Mouse (Mus musculus) G1E-ER4 (cell line): ENCODE data around the gene Fbxl20. TPM values are rescaled to one million over a fixed set of nuclear protein-coding genes. Genes with fewer than 3 reads are reported as not detected.

Source experiments
- GATA1 ChIP-seq: IDR thresholded peaks from one replicate; pipeline ENCODE4 v1.8.0; 2012; ENCODE audit warnings: low read length, inconsistent platforms
- polyA plus RNA-seq: library from polyadenylated mRNA; stranded (reverse); fragments of >175 nt; gene quantifications from 2 replicates; pipeline ENCODE4 v1.2.3, GENCODE M21; 2012

Fbxl20 gene
- polyA plus RNA-seq, 1 experiment: 9.4 TPM

DNA sequence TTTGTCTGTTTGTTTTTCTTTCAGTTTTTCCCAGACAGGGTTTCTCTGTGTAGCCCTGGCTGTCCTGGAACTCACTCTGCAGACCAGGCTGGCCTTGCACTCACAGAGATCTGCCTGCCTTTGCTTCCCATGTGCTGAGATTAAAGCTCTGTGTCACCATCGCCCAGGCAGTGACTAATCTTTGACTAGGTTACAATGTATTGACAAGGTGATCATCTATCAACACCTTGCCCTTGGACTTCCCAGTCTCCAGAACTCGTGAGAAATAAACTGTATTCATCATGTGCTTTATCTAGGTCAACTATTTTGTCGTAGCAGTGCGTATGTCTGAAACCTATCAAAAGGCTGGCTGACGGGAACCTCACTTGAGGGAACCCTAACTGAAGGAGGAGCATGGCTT is 26.8 kb downstream of the Fbxl20 start:
- TF ChIP-seq GATA1: no peak

DNA sequence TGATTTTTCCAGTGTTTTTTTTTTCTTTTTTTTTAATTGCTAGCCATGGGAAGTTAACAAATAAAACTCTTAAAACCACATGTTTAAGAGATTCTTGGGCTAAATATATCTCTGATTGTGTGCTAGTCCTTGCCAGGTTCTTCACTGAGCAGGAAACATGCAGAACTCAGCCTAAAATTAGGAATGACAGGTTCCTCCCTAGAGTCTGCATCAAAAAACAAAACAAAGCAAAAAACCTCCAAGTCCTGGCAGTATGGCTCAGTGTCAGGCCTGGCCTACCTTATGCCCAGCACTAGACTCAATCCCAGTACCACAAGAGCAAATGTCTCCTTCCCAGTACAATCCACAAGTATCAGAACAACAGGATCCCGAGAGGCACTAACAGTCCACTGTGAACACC is 35.8 kb downstream of the Fbxl20 start:
- TF ChIP-seq GATA1: no peak

DNA sequence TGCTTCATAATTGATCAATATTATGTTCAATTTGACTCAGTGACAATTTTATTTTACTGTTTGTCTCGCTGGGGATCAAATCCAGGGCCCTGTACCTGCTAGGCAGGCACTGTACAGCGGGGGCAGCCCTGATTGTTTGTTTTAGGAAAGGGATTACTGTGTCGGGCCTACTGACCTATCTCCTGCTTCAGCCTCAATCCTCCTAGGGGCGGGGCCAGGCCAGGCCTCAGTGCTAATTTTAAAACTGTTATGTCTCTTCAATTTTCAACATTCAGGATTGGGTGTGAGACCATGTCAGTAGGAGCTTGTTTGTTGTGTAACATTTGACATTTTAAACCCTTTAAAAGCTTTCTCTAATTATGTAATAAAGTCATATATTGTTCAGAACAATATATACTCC is 36.7 kb downstream of the Fbxl20 start:
- no peak for TF ChIP-seq GATA1

DNA sequence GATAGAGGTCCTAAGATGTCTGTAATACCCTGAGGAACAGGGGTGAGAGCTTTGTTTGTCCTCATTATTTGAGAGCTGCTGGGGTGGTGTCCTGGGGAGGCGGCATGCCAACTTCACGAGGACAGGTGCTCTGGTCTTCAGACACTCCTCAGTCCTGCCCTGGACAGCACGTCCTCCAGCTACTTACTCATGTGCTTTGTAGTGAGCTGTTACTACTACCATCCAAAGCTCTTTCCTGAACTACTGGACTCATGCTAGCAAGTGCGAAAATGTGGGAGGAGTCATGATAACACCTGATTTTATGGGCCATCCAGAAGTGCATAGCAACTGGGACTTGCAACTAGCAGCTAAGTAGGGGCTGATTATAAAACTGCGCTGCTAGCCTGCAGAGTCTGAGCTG is 40.5 kb downstream of the Fbxl20 start:
- no peak for TF ChIP-seq GATA1

DNA sequence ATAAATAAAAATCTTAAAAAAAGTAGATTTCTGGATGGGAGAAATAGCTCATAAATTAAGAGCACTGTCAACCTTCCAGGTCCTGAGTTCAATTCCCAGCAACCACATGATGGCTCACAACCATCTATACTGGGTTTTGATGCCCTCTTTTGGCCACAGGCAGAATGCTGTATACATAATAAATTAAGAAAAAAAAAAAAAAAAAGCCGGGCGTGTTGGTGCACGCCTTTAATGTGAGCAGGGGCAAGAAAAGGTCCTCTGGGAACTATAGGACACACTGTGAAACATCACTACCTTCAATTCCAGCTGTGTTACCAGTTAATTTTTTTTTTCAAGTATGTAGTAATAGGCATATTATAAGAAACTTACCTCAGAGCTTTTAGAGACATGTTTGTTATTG is 48.9 kb downstream of the Fbxl20 start:
- TF ChIP-seq GATA1: no peak

DNA sequence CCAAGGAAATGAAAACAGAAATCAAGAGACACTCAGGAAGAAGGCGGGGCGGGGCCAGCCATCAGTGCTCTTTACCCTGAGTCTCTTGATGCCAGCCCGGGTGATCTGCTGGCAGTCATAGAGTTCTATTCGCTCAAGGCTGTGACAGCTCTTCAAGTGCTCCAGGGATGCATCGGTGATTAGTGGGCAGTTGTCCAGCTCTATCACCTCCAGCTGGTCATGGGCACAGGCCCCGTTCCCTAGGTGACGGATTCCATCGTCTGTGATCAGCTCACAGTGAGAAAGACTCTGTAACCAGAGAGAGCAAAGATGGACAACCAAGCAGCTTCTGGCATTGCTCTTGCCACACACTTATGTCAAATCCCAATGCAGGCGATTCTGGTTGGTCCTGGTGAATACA is 59.6 kb downstream of the Fbxl20 start:
- TF ChIP-seq GATA1: no peak

DNA sequence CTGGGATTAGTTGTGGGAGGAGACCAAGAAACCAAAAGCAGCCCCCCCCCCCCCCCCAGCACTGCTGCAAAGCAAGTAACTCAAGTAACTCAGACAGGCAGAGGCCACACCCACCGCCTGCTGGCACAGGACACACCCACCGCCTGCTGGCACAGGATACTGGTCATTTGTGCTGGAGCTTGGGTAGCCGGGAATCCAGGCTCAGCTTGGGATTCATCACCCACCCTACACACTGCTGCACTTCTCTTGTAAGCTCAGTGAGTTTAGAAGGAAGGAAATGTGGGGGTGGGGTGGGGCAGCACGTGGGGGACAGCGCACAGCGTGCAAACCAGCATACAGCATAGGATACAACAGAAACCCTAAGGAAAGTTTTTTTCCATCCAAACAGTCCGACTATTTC is 62.0 kb downstream of the Fbxl20 start:
- TF ChIP-seq GATA1: no peak

DNA sequence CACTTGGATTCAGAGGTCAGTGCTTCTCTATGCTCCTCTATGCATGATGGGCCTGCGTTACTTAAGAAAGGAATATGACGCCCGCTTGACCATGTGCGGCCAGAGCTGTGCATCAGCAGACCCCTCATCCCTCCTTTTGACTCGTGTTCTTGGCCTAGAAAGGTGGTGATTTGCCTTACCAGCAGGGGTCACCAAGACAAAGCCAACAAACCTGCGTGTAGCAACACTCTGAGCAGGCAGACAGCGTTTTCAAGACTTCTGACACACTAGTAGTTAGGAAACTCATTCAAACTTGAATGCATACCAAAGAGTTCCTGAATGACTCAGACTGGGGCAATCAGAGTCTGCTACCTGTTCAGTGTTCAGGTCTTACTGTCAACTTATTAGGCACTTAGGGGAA is 63.6 kb downstream of the Fbxl20 start:
- no peak for TF ChIP-seq GATA1

DNA sequence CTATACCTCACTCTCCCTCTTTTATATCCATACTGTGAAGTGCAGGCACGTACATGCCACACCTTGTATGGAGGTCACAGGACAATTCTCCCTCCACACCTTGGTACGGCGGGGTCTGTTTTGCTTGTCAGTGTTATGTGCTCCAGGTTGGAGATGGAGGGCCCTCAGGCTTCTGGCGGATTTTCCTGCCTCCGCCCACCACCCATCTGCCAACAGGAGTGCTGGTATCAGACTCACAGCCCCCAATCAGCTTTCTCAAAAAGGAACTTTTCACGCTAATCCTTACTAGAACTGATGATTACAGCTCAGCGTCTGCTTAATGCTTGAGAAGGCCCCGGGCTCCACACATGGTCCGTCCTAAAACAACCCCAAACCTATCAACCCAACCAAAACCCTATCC is 64.1 kb downstream of the Fbxl20 start:
- TF ChIP-seq GATA1: no peak

DNA sequence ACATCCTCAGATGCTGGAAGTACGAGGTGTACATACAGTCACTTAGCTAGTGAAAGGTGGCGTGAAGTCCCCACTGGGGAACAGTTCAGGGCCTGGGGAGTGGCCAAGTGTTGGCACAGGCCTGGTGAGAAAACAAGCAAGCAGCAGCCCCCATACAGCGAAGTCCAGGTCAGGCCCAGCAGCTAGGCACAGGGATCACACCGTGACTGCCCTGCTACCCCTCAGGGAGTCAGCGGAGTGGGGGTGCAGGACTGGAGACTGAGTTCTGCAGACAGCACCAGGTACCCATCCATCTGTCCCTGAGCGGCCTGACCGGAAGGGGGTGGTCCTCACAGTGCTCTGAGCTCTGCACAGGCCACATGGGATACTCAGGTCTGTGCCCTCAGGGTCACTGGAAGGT is 67.5 kb downstream of the Fbxl20 start:
- TF ChIP-seq GATA1: no peak

DNA sequence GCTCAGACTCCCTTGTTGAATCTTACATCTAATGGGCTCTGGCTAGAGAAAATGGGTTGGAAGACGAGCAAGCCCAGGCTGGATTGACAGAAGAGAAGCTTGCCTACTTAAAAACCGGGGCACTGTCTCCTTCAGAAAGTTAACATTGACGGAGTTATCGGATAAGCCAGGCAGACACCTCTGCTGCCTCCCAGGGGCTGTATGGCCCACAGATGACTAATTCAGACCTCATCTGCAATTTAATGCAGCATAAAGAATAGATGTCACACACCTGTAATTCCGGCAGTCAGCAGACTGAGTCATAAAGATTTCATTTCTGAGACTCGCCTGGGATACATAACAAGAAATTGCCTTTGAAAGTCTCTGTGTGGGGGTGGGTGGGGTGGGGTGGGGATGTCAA is 69.8 kb downstream of the Fbxl20 start:
- TF ChIP-seq GATA1: no peak

DNA sequence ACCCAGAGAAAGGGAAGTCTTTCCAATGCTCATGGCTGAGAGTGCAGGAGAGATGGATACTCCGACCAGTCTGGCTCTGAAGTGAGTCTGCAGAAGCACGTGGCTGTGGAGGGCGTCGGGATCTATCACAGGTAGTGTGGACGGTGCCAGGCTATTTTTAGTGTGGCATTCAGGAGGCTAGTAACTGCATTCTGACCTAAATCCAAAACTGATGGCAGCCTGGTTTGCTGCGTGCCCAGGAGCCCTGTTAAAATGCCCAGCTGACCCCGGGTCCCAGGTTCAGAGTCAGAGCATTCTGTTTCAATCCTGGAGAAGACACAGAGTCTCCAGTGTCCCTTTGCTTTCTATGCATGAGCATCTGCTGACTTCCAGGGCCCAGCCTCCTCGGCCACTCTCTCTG is 73.1 kb downstream of the Fbxl20 start:
- no peak for TF ChIP-seq GATA1

DNA sequence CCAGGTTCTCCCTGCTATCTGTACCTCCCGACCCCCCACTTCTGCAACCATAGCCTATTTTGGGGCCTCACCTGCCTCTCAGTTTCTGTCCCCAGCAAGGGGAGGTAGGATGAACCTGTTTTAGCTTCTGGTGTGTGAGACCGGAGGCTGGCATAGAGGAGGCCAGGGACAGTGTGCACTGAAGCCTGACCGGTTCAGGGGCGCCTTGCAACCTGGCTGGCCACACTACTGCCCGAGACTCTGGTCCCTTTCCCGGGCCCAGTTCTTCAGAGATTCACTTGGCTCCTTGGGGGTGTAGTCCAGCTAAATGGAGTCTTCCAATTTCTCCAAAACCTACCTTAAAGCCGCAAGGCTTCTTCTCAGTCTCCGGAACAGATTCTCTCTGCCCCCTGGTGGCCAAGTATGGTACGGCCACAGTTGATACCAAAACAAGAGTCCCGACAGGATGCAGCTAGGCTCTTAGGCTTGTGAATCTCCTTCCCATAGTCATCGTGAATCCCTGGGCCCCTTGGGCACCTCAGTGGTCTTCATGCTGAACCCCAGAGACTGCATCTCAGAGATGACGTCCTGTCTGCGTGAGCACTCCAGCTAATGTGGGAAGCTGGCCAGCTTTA is 74.9 kb downstream of the Fbxl20 start:
- TF ChIP-seq GATA1: no peak

DNA sequence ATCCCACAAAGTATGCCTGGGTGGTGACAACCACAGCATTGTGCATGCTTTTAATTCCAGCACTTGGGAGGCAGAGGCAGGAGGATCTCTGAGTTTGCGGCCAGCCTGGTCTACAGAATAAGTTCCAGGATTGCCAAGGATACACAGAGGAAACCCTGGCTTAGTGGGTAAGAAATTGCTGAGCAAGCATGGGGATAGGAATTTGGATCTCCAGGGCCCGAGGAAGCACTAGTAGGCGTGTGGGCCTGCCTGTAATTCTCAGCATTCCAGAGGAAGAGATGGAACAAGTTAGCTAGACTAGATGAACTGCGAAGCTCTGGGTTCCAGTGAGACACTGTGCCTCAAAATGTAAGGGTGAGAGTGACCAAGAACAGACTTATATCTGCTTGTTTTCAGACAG is 76.8 kb downstream of the Fbxl20 start:
- TF ChIP-seq GATA1: no peak

DNA sequence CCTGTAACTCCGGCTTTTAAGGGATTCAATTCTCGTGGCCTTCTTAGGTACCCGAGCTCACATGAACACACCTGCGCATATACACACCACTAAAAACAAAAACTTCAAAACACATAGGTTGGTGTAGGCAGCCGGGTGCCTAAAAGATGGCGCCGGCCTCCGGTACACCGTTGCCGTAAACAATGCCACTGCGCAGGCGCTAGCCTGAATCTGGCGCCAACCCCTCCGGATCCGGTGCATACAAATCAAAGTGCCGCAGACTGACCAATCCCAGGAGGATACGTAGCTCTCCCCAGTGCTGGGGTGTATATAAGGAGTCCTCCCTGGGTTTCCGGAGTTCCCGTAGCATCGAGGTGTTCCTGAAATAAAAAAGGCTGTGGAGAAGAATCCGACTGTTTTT is 82.9 kb downstream of the Fbxl20 start:
- TF ChIP-seq GATA1: no peak

DNA sequence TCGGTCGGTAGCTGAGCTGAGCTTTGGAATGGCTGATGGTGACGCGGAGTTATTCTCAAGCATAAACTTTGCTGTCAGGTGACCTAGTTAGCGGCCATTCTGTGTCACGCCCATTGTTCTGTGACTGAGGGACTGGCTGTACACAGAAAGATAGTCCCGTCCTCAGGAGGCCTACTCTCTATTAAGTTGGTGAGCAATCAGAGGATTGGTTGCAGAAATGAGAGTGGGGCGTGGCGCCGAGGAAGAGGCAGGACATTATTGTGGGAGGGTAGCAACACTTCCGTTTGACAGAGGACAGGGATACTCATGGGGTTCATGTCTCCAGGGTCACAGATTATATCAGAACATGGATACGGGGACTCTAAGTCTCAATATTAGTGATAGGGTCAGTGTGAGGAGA is 84.0 kb downstream of the Fbxl20 start:
- no peak for TF ChIP-seq GATA1

DNA sequence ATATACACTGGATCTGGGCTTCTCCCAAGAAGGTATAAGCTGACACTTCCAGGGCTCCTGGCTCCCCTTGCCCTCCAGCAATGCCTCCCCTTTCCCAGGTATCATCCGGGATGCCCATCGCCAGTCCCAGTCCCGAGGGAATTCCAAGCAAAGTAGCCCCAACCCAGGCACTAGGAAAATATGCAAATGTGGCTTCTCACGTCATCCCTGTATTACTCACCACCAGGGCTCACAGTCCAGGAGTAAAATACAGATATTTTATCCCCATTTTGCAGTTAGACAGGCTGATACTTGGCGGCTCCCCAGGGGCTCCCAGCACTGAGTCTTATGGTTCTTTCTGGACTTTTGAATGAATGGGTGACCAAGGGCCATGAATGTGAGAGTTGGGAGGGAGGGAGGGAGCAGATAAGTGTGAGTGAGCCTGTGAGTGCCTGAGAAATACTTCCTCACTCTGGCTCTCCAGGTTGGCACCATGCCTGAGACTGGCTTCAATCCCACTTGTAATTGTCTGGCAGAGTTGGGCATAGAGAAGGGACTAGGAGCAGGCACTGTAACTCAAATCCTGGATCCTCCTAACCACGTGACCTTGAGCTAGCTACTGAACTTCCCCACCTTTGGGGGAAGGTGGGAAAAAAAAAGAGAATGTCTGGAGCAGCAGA is 88.2 kb downstream of the Fbxl20 start:
- TF ChIP-seq GATA1: no peak

DNA sequence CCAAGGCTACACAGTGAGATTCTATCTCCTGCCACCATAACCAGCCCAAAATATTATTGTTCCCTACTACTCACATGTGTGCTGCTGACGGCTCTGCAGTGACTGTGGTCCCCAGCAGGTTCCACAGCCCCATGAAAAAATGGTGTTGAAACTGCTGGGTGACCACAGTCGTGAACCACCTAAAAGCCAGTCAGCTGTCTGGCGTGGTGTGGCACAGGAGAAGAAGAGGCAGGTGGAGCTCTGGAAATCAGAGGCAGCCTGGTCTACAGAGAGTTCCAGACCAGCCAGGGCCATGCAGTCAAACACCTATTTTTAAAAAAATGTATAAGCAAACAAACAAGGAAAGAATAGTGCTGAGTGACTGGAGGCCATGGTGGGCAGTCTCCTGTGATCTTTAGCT is 88.8 kb downstream of the Fbxl20 start:
- TF ChIP-seq GATA1: no peak
